ENCODE assay signal across 9 mouse cellular contexts in genomic region chrX:61653077-61653476, GRCm38 (mm10). TPM values are rescaled to one million over a fixed set of nuclear protein-coding genes. Genes with fewer than 3 reads are reported as not detected.
A peak's percentile ranks its signal among the peaks of the same experiment; 100 is the strongest.
DNase-seq lines count a peak whose midpoint lies in the region; ATAC-seq and TF ChIP-seq lines count a peak whose summit lies in the region.
"Had no signal": no experiment of that assay in that cellular context is flagged by ENCODE, and none has a peak within 500 bp of the region (broad histone marks: within the 10 kb centered on the region; RNA-seq: fewer than 3 reads in every experiment).

No protein-coding gene starts in this region.

- in situ Hi-C loops in Patski (cut with MboI; ENCODE audit: low pct_unique_long_range_greater_than_20kb) = no loop called here

- 44% methylated on average over 3 of the region's 3 CpGs for WGBS in intestine, postnatal 0 days
- 35% methylated on average over 3 of the region's 3 CpGs for WGBS in intestine, embryonic 16.5 days
- WGBS in embryonic facial prominence, embryonic 11.5 days = 31% methylated on average over 3 of the region's 3 CpGs
- 57% methylated on average over 3 of the region's 3 CpGs for WGBS in hindbrain, embryonic 12.5 days

- TF ChIP-seq CTCF in intestine, postnatal 0 days (IDR thresholded peaks at IDR 0.05; ENCODE audit: low read depth) = peak; percentile 70
- peak; percentile 50 for TF ChIP-seq CTCF in Patski (IDR thresholded peaks at IDR 0.05)

- POLR2A ChIA-PET in Patski (lab: Charles Lee) = no interaction called here

- no peak overlapping the region for H3K4me3 ChIP-seq in intestine, postnatal 0 days (ENCODE audit: low read depth, low read length)
- H3K4me3 ChIP-seq in intestine, embryonic 16.5 days (ENCODE audit: low read length) = no peak overlapping the region
- no peak overlapping the region for H3K4me3 ChIP-seq in embryonic facial prominence, embryonic 11.5 days (ENCODE audit: low read depth, low read length)
- H3K4me3 ChIP-seq in hindbrain, embryonic 12.5 days = no peak overlapping the region
- H3K4me3 ChIP-seq: neural tube, embryonic 12.5 days had no signal

- CTCF ChIA-PET in Patski (lab: Charles Lee) = no interaction called here

- no peak overlapping the region for H3K27ac ChIP-seq in intestine, postnatal 0 days (ENCODE audit: low read depth, low read length)
- H3K27ac ChIP-seq in intestine, embryonic 16.5 days (ENCODE audit: low read length) = no peak overlapping the region
- H3K27ac ChIP-seq in embryonic facial prominence, embryonic 11.5 days (replicated peaks; ENCODE audit: low read depth, low read length) = no peak overlapping the region
- no peak overlapping the region for H3K27ac ChIP-seq in hindbrain, embryonic 12.5 days
- H3K27ac ChIP-seq: neural tube, embryonic 12.5 days had no signal

- H3K4me2 ChIP-seq in intestine, postnatal 0 days (replicated peaks; ENCODE audit: low read depth) = no peak overlapping the region
- H3K4me2 ChIP-seq in intestine, embryonic 16.5 days (ENCODE audit: low read depth, low read length) = no peak overlapping the region
- no peak overlapping the region for H3K4me2 ChIP-seq in embryonic facial prominence, embryonic 11.5 days (ENCODE audit: low read depth, low read length)
- H3K4me2 ChIP-seq in hindbrain, embryonic 12.5 days (replicated peaks) = no peak overlapping the region
- H3K4me2 ChIP-seq: neural tube, embryonic 12.5 days had no signal

- H3K9me3 ChIP-seq in intestine, postnatal 0 days (ENCODE audit: control insufficient read depth) = no peaks in the 10 kb centered on the region
- no peaks in the 10 kb centered on the region for H3K9me3 ChIP-seq in intestine, embryonic 16.5 days (ENCODE audit: control insufficient read depth, low read length)
- H3K9me3 ChIP-seq in embryonic facial prominence, embryonic 11.5 days (replicated peaks; ENCODE audit: control insufficient read depth, low read length) = no peaks in the 10 kb centered on the region
- H3K9me3 ChIP-seq in hindbrain, embryonic 12.5 days (replicated peaks) = no peaks in the 10 kb centered on the region
- H3K9me3 ChIP-seq: neural tube, embryonic 12.5 days had no signal

- H3K27me3 ChIP-seq in intestine, postnatal 0 days (replicated peaks; ENCODE audit: control insufficient read depth, insufficient read depth, low read length) = no peaks in the 10 kb centered on the region
- no peaks in the 10 kb centered on the region for H3K27me3 ChIP-seq in intestine, embryonic 16.5 days (replicated peaks; ENCODE audit: control insufficient read depth, insufficient read depth, low read length)
- H3K27me3 ChIP-seq in Patski = peaks cover 6% of the 10 kb centered on the region
- H3K27me3 ChIP-seq in embryonic facial prominence, embryonic 11.5 days (ENCODE audit: control insufficient read depth, insufficient read depth, low read length) = no peaks in the 10 kb centered on the region
- no peaks in the 10 kb centered on the region for H3K27me3 ChIP-seq in hindbrain, embryonic 12.5 days
- H3K27me3 ChIP-seq: neural tube, embryonic 12.5 days had no signal

- peak; percentile 64 for DNase-seq in A20 (ENCODE audit: low read depth, low spot score)
- no peak for DNase-seq in Patski (ENCODE audit: low read depth, low spot score)
- peak; percentile 42 for DNase-seq in embryonic facial prominence, embryonic 11.5 days (ENCODE audit: low spot score)
- peak; percentile 10 to 11 for DNase-seq in right cerebral cortex, adult 2 months (ENCODE audit: low spot score in 2 of 2)

- ATAC-seq in intestine, postnatal 0 days = no peak
- no peak for ATAC-seq in intestine, embryonic 16.5 days
- no peak for ATAC-seq in Patski
- ATAC-seq in embryonic facial prominence, embryonic 11.5 days (replicated peaks; ENCODE audit: insufficient number of reproducible peaks, low FRiP score, low TSS enrichment, low read depth) = no peak
- ATAC-seq in activated CD4-positive, CD25-positive, alpha-beta regulatory T cell, adult 4 months = no peak
- ATAC-seq in hindbrain, embryonic 12.5 days (ENCODE audit: low FRiP score) = no peak

- no peaks in the 10 kb centered on the region for H3K36me3 ChIP-seq in intestine, postnatal 0 days (ENCODE audit: control insufficient read depth, insufficient read depth)
- no peaks in the 10 kb centered on the region for H3K36me3 ChIP-seq in intestine, embryonic 16.5 days (ENCODE audit: control insufficient read depth, insufficient read depth, low read length)
- no peaks in the 10 kb centered on the region for H3K36me3 ChIP-seq in embryonic facial prominence, embryonic 11.5 days (replicated peaks; ENCODE audit: control insufficient read depth, insufficient read depth, low read depth, low read length)
- no peaks in the 10 kb centered on the region for H3K36me3 ChIP-seq in hindbrain, embryonic 12.5 days
- H3K36me3 ChIP-seq: neural tube, embryonic 12.5 days had no signal

- H3K9ac ChIP-seq in intestine, postnatal 0 days (ENCODE audit: low read depth, low read length) = no peak overlapping the region
- no peak overlapping the region for H3K9ac ChIP-seq in intestine, embryonic 16.5 days (ENCODE audit: low read depth, low read length)
- H3K9ac ChIP-seq in embryonic facial prominence, embryonic 11.5 days (replicated peaks; ENCODE audit: low read length) = no peak overlapping the region
- no peak overlapping the region for H3K9ac ChIP-seq in hindbrain, embryonic 12.5 days
- H3K9ac ChIP-seq: neural tube, embryonic 12.5 days had no signal

- no peaks in the 10 kb centered on the region for H3K4me1 ChIP-seq in intestine, postnatal 0 days (replicated peaks; ENCODE audit: control insufficient read depth, insufficient read depth, low read length)
- H3K4me1 ChIP-seq in intestine, embryonic 16.5 days (ENCODE audit: control insufficient read depth, insufficient read depth, low read length) = no peaks in the 10 kb centered on the region
- no peaks in the 10 kb centered on the region for H3K4me1 ChIP-seq in embryonic facial prominence, embryonic 11.5 days (ENCODE audit: control insufficient read depth, insufficient read depth, low read length)
- H3K4me1 ChIP-seq in hindbrain, embryonic 12.5 days = no peaks in the 10 kb centered on the region
- H3K4me1 ChIP-seq: neural tube, embryonic 12.5 days had no signal

RNA-seq across cellular contexts. Expression of gene Ldoc1, which starts 56.2 kb away (rescaled TPM):
- polyA plus RNA-seq in intestine, postnatal 0 days (2015; fragmentation: Nextera tagmentation; extraction: Ambion mirVana) = 0.53 and 0.69 TPM in 2 replicates
- polyA plus RNA-seq in intestine, embryonic 16.5 days (2015; fragmentation: Nextera tagmentation; extraction: Ambion mirVana) = 0.60 and 0.61 TPM in 2 replicates
- not detected for polyA plus RNA-seq in Patski (2021)
- polyA plus RNA-seq in embryonic facial prominence, embryonic 11.5 days (2014; fragmentation: Nextera tagmentation; extraction: Ambion mirVana) = 0.66 and 1.3 TPM in 2 replicates
- polyA plus RNA-seq in activated CD4-positive, CD25-positive, alpha-beta regulatory T cell, adult 4 months (2017; shearing (Covaris generic)) = not detected
- polyA plus RNA-seq in hindbrain, embryonic 12.5 days (2016; fragmentation: Nextera tagmentation; extraction: Ambion mirVana) = 1.1 and 2.6 TPM in 2 replicates
